Mouse (Mus musculus) v-Abl transformed pro-B cells (cell line): ENCODE results near the gene Tas2r114.

Experiments used
- in situ Hi-C, 2 experiments: fragments of 400-800 bp; cut with MboI; formaldehyde crosslinking; loops; one replicate each; pipeline ENCODE4 v1.15.1; 2025; ENCODE audit not compliant: unreplicated experiment in 2 of 2

The Tas2r114 gene

DNA sequence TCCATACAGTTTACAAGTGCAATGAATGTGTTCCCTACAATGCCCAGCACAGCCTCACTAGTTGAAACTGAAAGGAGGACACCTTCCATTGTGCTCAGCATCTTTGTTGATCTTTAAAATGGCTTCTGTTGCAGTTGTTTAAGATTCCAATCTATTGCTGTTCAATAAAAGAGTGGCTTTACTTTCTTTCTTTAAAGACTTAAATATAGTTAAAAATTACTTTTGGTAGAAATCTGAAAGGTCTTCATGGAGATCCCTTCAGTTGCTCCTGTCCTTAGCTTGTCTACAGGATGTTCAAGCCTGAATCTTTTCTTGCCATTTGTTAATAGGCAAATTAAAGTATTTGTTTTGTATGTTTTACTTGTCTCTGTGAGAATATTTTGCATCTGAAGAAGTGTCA is at the start of gene Tas2r114:
Gene Tas2r114 (minus strand): TSS at position 101 of the 400 bp plus-strand sequence.
- in situ Hi-C loops, result no loop called here

DNA sequence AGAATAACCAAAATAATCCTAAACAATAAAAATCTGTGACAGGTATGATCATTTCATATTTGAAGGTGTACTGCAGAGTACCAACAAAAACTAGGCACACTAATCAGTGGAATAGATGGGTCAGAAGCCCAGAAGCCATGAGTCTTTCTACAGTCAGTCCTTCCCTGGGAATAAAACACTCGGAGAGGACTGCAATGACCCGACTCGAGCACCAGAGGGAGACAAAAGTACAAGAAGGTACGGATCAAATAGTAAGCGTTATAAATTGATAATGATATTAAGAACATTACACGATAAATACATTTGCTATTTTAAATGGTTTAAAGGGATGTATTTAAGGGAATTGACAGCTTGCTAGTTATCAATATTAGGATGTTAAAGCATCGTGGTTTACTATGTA is 22.9 kb upstream of the Tas2r114 start:
- in situ Hi-C loops, result no loop called here

DNA sequence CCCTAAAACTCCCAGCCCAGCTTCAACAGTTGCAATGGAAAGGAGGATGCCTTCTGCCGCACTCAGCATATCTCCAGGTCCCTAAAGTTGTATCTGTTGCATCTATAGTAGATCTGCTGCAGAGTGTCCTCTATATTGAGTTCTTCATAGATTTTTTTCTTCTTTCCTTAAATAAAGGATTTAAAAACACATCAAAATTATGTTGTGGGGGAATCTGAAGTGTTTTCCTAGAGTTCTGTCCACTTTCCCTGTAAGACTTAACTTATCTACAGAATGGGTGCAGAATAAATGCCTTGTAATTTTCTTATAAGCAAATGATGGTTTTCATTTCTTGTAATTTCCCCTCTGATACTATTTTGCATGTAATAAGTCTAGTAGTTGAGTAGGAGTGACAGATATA is 2.5 kb downstream of the Tas2r114 start, which contains the start of gene Tas2r105:
Gene Tas2r105 (minus strand): TSS at position 101 of the 400 bp plus-strand sequence.
- in situ Hi-C loops, result no loop called here

DNA sequence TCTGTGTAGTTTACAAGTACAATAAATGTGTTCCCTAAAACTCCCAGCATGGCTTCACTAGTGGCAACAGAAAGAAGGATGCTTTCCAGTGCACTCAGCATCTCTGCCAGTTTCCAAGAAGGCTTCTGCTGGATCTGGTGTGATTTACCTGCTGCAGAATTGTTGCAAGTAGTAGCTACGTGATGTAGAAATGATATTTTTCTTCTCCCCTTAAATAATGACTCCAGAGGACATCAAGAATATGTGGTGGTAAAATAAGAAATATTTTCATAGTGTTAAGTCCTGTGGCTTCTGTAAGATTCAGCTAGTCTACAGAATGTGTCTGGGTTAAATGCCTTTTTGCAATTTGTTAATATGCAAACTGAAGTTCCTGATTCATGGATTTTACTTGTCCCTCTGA is 4.2 kb downstream of the Tas2r114 start, which contains the start of gene Tas2r104:
Gene Tas2r104 (minus strand): TSS at position 101 of the 400 bp plus-strand sequence.
- in situ Hi-C loops, result no loop called here

DNA sequence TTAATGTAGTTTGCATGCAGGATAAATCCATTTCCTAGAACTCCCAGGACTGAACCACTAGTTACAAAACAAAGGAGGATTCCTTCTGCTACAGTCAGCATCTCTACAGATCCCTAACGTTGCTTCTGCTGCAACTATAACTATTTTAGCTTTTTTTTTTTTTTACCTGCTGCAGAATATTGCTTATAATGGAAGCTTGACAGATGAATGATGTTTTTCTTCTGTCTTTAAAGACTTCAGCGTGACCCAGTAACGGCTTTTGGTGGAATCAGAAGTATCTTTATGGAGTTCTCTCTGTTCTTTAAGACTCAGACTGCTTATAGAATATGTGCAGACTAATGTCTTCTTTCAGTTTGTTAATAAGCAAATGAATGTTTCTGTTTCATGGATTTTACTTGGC is 11.1 kb downstream of the Tas2r114 start, which contains the start of gene Tas2r106:
Gene Tas2r106 (minus strand): TSS at position 101 of the 400 bp plus-strand sequence.
- in situ Hi-C loops, result no loop called here

DNA sequence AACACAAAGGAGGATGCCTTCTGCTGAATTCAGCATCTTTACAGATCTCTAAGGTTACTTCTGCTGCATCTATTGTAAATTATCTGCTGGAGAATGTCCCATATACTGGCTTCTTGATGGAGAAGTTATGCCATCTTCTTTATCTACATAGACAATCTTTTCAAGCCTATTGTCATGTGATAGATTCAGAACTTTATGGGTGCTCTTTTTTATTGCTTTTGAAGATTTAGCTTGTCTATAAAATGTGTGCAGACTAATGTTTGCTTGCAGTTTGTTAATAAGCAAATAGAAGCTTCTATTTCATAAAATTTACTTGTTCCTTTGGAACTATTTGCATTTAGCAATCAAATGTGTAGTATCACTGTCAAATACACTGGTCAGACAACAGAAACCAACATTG is 29.8 kb downstream of the Tas2r114 start, which contains the start of gene Tas2r107:
Gene Tas2r107 (minus strand): TSS at position 101 of the 400 bp plus-strand sequence.
- in situ Hi-C loops, result no loop called here
